Mouse (Mus musculus): ENCODE data around the gene Ablim1.

DNA sequence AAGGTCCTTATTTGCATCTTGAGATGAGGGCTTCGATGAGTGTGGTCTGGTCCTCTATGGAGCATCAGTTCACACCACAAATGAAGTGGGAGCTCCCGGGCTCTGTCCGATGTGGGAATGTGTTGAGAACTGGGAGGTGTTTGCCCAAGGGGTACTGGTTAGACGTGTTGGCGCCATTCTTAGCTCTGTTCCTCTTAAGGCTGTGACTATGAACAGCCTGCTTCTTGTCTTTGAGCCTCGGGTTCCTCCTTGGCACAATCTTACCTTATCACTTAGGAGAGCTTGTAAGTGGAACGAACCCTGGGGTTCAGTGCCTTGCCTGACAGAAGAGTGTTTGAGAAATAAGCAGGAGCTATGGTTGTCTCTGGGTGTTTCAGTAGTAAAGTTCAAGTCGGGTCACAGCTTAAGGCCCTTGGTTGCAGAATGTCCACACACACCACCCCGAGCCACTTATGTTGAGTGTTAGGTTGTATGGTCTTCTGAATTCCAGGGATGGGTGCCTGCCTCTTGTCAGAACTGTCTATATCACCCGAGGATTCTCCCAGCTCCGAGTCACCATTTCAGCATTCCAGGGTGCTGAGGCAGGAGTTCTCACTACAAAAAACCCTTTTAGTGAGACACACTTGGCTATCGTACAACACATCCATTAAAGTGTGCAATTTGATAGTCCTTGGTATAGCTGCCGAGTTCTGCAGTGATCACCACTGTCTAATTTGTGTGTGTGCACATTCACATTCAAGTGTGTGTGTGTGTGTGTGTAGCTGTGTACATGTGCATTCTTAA lies 131.6 kb downstream of the Ablim1 start:
- TF ChIP-seq CTCF (IDR thresholded peaks at IDR 0.05; ENCODE audit: low read depth, low read length) (no peak), EP300 (IDR thresholded peaks at IDR 0.05; ENCODE audit: insufficient read depth, low read depth, low read length) (no peak), POLR2A (IDR thresholded peaks at IDR 0.05; ENCODE audit: insufficient read depth, low read length) (no peak)
